Mouse (Mus musculus) C2C12 (cell line): ENCODE data around the gene Gm45521.

Experiments used
- CEBPB ChIP-seq: IDR thresholded peaks from one replicate; pipeline ENCODE4 v1.6.1; 2011; ENCODE audit warnings: low read depth, mild to moderate bottlenecking, control low read depth, moderate library complexity
- CTCF ChIP-seq: IDR thresholded peaks from one replicate; pipeline ENCODE4 v1.5.1; 2011; ENCODE audit not compliant: control insufficient read depth, insufficient read depth, insufficient read length
- FOSL1 ChIP-seq: IDR thresholded peaks from one replicate; pipeline ENCODE4 v1.8.0; 2011; ENCODE audit warnings: mild to moderate bottlenecking, low read length; ENCODE audit not compliant: poor library complexity, insufficient read depth, severe bottlenecking
- MYOD1 ChIP-seq: IDR thresholded peaks from one replicate; pipeline ENCODE4 v1.6.1; 2011; ENCODE audit warnings: low read depth; ENCODE audit not compliant: control insufficient read depth, insufficient read length

- TF ChIP-seq CTCF (no peak), FOSL1 (no peak), MYOD1 (no peak), CEBPB (no peak)
These were observed 22.9 kb upstream of the Gm45521 start for GRCm38 (mm10) chr14:7934166-7934565.
